Mouse (Mus musculus): Measurements from ENCODE around the gene Rasd2. TPM values are rescaled to one million over a fixed set of nuclear protein-coding genes. Genes with fewer than 3 reads are reported as not detected.

Gene Rasd2
- polyA plus RNA-seq, 1 experiment from 2014 or later: 0.80 TPM

DNA sequence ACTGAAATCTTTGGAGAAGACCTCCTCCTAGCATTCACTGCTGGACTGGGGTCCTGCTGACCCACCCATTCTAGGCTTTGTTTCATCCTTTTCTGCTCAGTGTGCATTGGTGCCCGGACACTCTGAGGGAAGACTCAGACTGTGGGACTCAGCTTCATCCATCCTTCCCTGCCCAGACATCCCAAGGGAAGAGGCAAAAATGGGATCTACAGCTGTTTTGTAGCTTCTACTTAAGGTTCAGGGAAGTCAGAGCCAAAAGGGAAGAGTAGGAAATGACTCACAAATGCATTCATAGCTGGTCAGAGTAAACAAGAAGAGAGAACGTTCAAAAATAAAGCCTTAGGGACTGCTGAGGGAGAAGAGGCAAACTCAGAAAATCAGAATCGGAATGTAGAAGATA, 40.3 kb downstream of the Rasd2 start:
- H3K27ac ChIP-seq (ENCODE audit: low read length): no peak overlapping the region
- H3K36me3 ChIP-seq (ENCODE audit: control insufficient read depth, insufficient read depth, low read length): no peaks in the 10 kb centered on the region
- no peak overlapping the region for H3K9ac ChIP-seq (ENCODE audit: low read length)
- no peaks in the 10 kb centered on the region for H3K27me3 ChIP-seq (ENCODE audit: control insufficient read depth, insufficient read depth, low read length)
- H3K9me3 ChIP-seq (replicated peaks; ENCODE audit: control insufficient read depth, low read length): no peaks in the 10 kb centered on the region
- no peak overlapping the region for H3K4me2 ChIP-seq (ENCODE audit: low read depth, low read length)
- no peak overlapping the region for H3K4me3 ChIP-seq (replicated peaks; ENCODE audit: low read length)
- H3K4me1 ChIP-seq (ENCODE audit: control insufficient read depth, insufficient read depth, low read length): no peaks in the 10 kb centered on the region
- 77% methylated on average over 3 of the region's 3 CpGs for WGBS
- no peak for ATAC-seq (ENCODE audit: insufficient read depth, low FRiP score)

DNA sequence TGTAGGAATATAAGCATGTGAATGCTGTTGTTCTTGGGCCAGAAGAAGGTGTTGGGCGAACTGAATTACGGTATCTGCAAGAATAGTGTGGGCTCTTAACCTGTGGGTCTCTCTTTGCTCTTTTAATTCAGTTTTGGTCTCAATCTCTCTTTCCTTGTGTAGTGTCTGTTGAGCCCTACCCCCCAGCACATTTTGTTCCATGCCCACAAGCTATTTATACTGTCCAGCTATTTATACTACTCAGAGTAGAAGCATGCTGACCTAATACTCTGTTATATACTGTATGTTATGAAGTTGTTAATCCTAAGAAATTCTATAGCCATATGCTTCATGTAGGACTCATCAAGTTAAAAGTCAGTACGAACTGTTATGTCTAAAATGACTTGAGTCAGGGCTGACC, 41.9 kb downstream of the Rasd2 start:
- no peaks in the 10 kb centered on the region for H3K9me3 ChIP-seq (replicated peaks; ENCODE audit: control insufficient read depth, low read length)
- 85% methylated on average over 3 of the region's 3 CpGs for WGBS
- H3K36me3 ChIP-seq (ENCODE audit: control insufficient read depth, insufficient read depth, low read length): no peaks in the 10 kb centered on the region
- no peak overlapping the region for H3K4me2 ChIP-seq (ENCODE audit: low read depth, low read length)
- no peaks in the 10 kb centered on the region for H3K4me1 ChIP-seq (ENCODE audit: control insufficient read depth, insufficient read depth, low read length)
- no peak overlapping the region for H3K9ac ChIP-seq (ENCODE audit: low read length)
- ATAC-seq (ENCODE audit: insufficient read depth, low FRiP score): no peak
- H3K4me3 ChIP-seq (replicated peaks; ENCODE audit: low read length): no peak overlapping the region
- H3K27ac ChIP-seq (ENCODE audit: low read length): no peak overlapping the region
- no peaks in the 10 kb centered on the region for H3K27me3 ChIP-seq (ENCODE audit: control insufficient read depth, insufficient read depth, low read length)

DNA sequence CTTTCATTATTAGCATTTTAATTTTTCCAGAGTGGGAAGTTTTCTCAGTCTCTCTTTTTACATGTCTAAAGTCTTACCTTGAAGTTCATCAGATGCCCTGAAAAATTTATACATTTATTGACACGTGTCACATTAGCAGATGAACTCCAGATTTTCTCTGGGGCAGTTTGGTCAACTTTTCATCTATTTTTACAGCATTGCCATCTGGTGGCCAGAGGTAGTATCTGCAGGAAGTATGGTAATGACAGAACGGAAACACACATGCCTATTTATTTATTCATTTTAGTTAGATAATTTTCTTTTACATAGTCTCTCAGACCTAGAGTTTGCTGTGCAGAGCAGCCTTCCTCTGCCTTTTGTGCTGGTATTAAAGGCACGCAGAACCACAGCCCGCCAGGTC, 58.4 kb downstream of the Rasd2 start:
- Histone ChIP-seq H3K36me3 (ENCODE audit: control insufficient read depth, insufficient read depth, low read length) (no peaks in the 10 kb centered on the region), H3K27me3 (ENCODE audit: control insufficient read depth, insufficient read depth, low read length) (no peaks in the 10 kb centered on the region), H3K4me2 (ENCODE audit: low read depth, low read length) (no peak overlapping the region), H3K4me3 (replicated peaks; ENCODE audit: low read length) (no peak overlapping the region), H3K4me1 (ENCODE audit: control insufficient read depth, insufficient read depth, low read length) (no peaks in the 10 kb centered on the region), H3K9ac (ENCODE audit: low read length) (no peak overlapping the region), H3K9me3 (replicated peaks; ENCODE audit: control insufficient read depth, low read length) (0 out of 2 replicates have a peak, but pooled peaks cover 5% of the 10 kb centered on the region), H3K27ac (ENCODE audit: low read length) (no peak overlapping the region)
- ATAC-seq (ENCODE audit: insufficient read depth, low FRiP score): no peak
- 33% methylated on average over 4 of the region's 4 CpGs for WGBS

Other genes with a start within 250 kb of the Rasd2 start
- gene Hmgxb4, start 220.6 kb upstream of the Rasd2 start, polyA plus RNA-seq (2015; fragmentation: Nextera tagmentation; extraction: Ambion mirVana): 22.2 and 28.4 TPM in 2 replicates
- 33.2 and 34.4 TPM in 2 replicates for gene Tom1, start 180.2 kb upstream of the Rasd2 start, polyA plus RNA-seq (2015; fragmentation: Nextera tagmentation; extraction: Ambion mirVana)
- 25.7 and 25.8 TPM in 2 replicates for gene Hmox1, start 120.3 kb upstream of the Rasd2 start, polyA plus RNA-seq (2015; fragmentation: Nextera tagmentation; extraction: Ambion mirVana)
- gene Mcm5, start 104.4 kb upstream of the Rasd2 start, polyA plus RNA-seq (2015; fragmentation: Nextera tagmentation; extraction: Ambion mirVana): 112 and 117 TPM in 2 replicates
- gene Gm10358, start 192.6 kb downstream of the Rasd2 start, polyA plus RNA-seq (2015; fragmentation: Nextera tagmentation; extraction: Ambion mirVana): 0.22 and 0.39 TPM in 2 replicates
- not detected in 2 replicates for gene Iqcm, start 234.8 kb downstream of the Rasd2 start, polyA plus RNA-seq (2015; fragmentation: Nextera tagmentation; extraction: Ambion mirVana)